Mouse (Mus musculus): Measurements from ENCODE around the gene Veph1. TPM values are rescaled to one million over a fixed set of nuclear protein-coding genes. Genes with fewer than 3 reads are reported as not detected.

Veph1 gene
- polyA plus RNA-seq, 1 experiment from 2014 or later: 0.75 TPM

DNA sequence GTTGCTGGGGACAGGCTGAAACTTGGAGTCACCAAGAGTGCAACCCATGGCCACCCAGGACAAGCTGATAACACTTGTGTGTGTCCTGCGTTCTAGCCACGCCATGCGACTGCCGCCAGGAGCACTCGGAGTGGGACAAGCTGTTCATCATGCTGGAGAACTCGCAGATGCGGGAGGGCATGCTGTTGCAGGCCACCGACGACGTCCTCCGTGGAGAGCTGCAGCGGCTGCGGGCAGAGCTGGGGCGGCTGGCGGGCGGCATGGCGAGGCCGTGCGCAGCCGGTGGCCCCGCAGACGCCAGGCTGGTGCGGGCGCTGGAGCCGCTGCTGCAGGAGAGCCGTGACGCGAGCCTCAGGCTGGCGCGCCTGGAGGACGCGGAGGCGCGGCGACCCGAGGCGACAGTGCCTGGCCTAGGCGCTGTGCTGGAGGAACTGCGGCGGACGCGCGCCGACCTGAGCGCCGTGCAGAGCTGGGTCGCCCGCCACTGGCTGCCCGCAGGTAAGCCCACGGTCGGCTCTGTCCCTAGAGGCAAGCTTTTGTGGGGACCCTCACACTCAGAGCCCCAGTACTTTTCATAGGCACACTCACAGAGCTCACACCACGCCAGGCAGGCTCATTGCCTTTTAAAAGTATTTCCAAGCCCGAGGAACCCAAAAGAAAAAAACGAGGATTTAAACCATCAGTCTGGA lies 75.9 kb downstream of the Veph1 start:
- peak overlapping the region; percentile 86 for H3K4me2 ChIP-seq
- H3K27ac ChIP-seq (ENCODE audit: poor library complexity, severe bottlenecking): peak overlapping the region; percentile 74
- H3K27me3 ChIP-seq (replicated peaks): no peaks in the 10 kb centered on the region
- peak overlapping the region; percentile 62 for H3K4me3 ChIP-seq
- peak overlapping the region; percentile 81 for H3K9ac ChIP-seq
- under 1% methylated on average over 54 of the region's 54 CpGs for WGBS
- peak; percentile 80 for ATAC-seq (ENCODE audit: insufficient number of reproducible peaks, low FRiP score)
- H3K36me3 ChIP-seq: no peaks in the 10 kb centered on the region
- no peaks in the 10 kb centered on the region for H3K9me3 ChIP-seq (replicated peaks)
- 0 out of 2 replicates have a peak, but pooled peaks cover 5% of the 10 kb centered on the region for H3K4me1 ChIP-seq (replicated peaks)

- Histone ChIP-seq H3K4me2 (peak within 1 kb of the TSS; percentile 86), H3K36me3 (no peaks in the 10 kb centered on the region), H3K4me3 (peak within 1 kb of the TSS; percentile 62), H3K9ac (peak within 1 kb of the TSS; percentile 81), H3K27me3 (replicated peaks) (no peaks in the 10 kb centered on the region), H3K4me1 (replicated peaks) (0 out of 2 replicates have a peak, but pooled peaks cover 5% of the 10 kb centered on the region), H3K9me3 (replicated peaks) (no peaks in the 10 kb centered on the region), H3K27ac (ENCODE audit: poor library complexity, severe bottlenecking) (peak within 1 kb of the TSS; percentile 74)
- ATAC-seq (ENCODE audit: insufficient number of reproducible peaks, low FRiP score): no peak
- WGBS: 4% methylated on average over 20 of the region's 20 CpGs
Observed at GRCm38 (mm10) chr3:66219655-66220191, 76.9 kb downstream of the Veph1 start, which contains the start of gene Ptx3. TSS of gene Ptx3 (plus strand) at chr3:66219910.

- Histone ChIP-seq H3K36me3 (no peaks in the 10 kb centered on the region), H3K4me1 (replicated peaks) (0 out of 2 replicates have a peak, but pooled peaks cover 5% of the 10 kb centered on the region), H3K9ac (no peak overlapping the region), H3K4me3 (no peak overlapping the region), H3K9me3 (replicated peaks) (no peaks in the 10 kb centered on the region), H3K27me3 (replicated peaks) (no peaks in the 10 kb centered on the region), H3K27ac (ENCODE audit: poor library complexity, severe bottlenecking) (no peak overlapping the region), H3K4me2 (no peak overlapping the region)
- ATAC-seq (ENCODE audit: insufficient number of reproducible peaks, low FRiP score): no peak
- WGBS: 47% methylated on average over 8 of the region's 8 CpGs
Observed at GRCm38 (mm10) chr3:66215759-66216158, 80.9 kb downstream of the Veph1 start.

GRCm38 (mm10) chr3:66213524-66213923 lies 83.1 kb downstream of the Veph1 start:
- Histone ChIP-seq H3K36me3 (no peaks in the 10 kb centered on the region), H3K9me3 (replicated peaks) (no peaks in the 10 kb centered on the region), H3K27ac (ENCODE audit: poor library complexity, severe bottlenecking) (no peak overlapping the region), H3K4me1 (replicated peaks) (no peaks in the 10 kb centered on the region), H3K4me3 (no peak overlapping the region), H3K27me3 (replicated peaks) (no peaks in the 10 kb centered on the region), H3K9ac (no peak overlapping the region), H3K4me2 (no peak overlapping the region)
- ATAC-seq (ENCODE audit: insufficient number of reproducible peaks, low FRiP score): no peak
- 89% methylated on average over 1 of the region's 1 CpGs for WGBS

DNA sequence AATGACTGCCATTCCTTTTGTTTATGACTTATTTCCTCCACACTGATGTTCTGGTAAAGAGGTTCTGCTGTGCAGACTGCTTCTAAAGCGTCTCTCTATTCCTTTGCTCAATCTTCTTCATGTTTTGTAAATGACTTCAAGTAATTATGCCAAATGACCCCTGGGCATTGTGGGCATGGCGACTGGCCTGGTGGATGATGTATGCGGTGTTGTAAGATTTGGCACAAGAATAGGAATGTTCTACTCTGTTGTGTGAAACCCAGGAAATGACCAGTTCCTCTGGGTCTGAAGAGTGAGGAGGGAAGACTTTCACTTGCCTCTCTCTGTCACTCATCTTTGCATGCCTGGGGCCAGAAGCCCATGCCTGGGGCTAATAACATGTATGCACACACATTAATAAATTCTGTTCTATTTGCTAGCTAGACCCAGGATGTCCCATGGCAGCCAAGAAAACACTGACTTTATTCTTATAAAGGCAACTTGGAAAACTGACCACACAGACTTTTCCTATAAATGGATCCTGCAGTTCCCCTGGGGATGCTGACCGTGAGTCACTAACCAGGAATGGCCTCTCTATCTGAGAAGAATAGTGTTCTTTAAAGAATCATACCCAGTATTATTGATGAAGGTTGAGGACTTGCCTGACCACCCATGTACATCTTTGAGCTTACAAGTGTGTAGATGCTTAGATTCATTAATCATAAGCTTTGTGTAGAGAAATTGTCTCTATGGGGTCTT lies 87.6 kb downstream of the Veph1 start:
- Histone ChIP-seq H3K9ac (no peak overlapping the region), H3K27ac (ENCODE audit: poor library complexity, severe bottlenecking) (no peak overlapping the region), H3K4me3 (no peak overlapping the region), H3K4me2 (no peak overlapping the region), H3K27me3 (replicated peaks) (no peaks in the 10 kb centered on the region), H3K4me1 (replicated peaks) (no peaks in the 10 kb centered on the region), H3K36me3 (no peaks in the 10 kb centered on the region), H3K9me3 (replicated peaks) (no peaks in the 10 kb centered on the region)
- WGBS: 76% methylated on average over 4 of the region's 4 CpGs
- ATAC-seq (ENCODE audit: insufficient number of reproducible peaks, low FRiP score): no peak

DNA sequence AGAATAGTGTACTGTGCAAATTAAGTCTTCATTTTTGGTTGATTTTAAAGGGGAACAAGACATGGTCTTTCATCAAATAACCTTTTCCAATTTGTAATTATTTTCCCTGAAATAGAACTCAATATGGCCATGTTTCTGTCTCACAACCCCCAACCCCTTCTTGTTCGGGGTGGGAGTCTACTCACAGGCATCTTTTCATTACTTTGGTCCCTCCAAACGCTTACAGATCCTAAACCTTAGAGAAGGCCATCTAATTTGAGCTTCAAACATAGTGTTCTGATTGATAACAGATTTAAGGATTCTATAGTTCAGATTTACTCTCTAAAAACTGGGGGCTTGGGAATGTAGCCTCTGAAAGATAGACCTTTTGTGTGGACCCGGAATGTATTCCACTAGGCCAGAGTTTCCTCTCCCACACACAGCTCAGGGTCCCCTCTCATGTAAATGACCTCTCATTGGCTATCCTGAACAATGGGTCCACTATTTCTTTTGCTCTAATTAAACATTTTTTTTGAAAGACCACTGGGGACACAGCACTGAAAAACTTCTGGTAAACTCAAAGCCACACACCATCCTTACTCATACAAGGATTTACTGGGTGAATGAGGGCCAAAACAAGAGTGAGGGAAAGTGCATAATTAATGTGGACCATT lies 102.6 kb downstream of the Veph1 start:
- WGBS: 84% methylated on average over 3 of the region's 3 CpGs
- Histone ChIP-seq H3K27ac (ENCODE audit: poor library complexity, severe bottlenecking) (no peak overlapping the region), H3K36me3 (no peaks in the 10 kb centered on the region), H3K27me3 (replicated peaks) (no peaks in the 10 kb centered on the region), H3K4me2 (no peak overlapping the region), H3K9me3 (replicated peaks) (no peaks in the 10 kb centered on the region), H3K4me1 (replicated peaks) (no peaks in the 10 kb centered on the region), H3K4me3 (no peak overlapping the region), H3K9ac (no peak overlapping the region)
- ATAC-seq (ENCODE audit: insufficient number of reproducible peaks, low FRiP score): no peak

DNA sequence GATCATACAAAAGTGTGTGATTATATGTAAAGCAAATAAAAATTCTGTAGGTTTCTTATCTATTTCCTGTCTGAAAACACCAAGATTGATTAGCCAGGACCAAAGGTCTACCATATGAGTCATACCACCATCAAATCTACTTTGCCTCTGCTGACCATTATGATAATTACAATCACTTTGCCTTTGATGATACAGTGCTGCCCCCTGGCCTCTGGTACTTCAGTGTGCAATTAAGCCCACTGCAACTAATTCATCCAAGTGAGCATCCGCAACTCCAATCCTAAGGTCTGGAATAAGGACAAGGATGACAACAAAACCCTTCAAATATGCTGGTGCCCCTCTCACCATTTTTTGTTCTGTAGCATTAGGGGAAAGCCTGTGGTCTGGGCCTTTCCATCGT lies 117.0 kb downstream of the Veph1 start:
- no peaks in the 10 kb centered on the region for H3K36me3 ChIP-seq
- no peak overlapping the region for H3K4me2 ChIP-seq
- H3K9me3 ChIP-seq (replicated peaks): no peaks in the 10 kb centered on the region
- H3K4me3 ChIP-seq: no peak overlapping the region
- no peaks in the 10 kb centered on the region for H3K27me3 ChIP-seq (replicated peaks)
- 70% methylated on average over 2 of the region's 2 CpGs for WGBS
- no peak overlapping the region for H3K9ac ChIP-seq
- H3K27ac ChIP-seq (ENCODE audit: poor library complexity, severe bottlenecking): no peak overlapping the region
- H3K4me1 ChIP-seq (replicated peaks): no peaks in the 10 kb centered on the region
- no peak for ATAC-seq (ENCODE audit: insufficient number of reproducible peaks, low FRiP score)

DNA sequence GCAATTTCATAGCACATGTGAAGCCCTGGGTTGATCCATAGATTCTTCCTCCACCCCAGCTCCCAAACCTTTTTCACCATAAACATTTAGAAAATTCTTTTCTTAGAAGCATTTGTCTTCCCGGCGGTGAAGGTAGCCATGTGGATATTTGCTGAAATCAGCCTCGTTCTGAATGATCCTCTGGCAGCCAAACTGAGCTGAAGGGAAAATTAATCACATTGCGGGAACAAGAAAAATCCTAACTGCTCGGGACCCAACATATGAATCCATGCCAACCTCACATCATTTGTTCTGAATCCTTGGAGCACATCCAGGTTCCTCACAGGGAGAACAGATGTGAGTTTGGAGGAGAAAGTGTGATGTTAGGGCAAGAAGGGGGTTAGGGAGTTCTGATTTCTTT lies 123.7 kb downstream of the Veph1 start:
- Histone ChIP-seq H3K9me3 (replicated peaks) (no peaks in the 10 kb centered on the region), H3K4me1 (replicated peaks) (no peaks in the 10 kb centered on the region), H3K27ac (ENCODE audit: poor library complexity, severe bottlenecking) (no peak overlapping the region), H3K4me3 (no peak overlapping the region), H3K9ac (no peak overlapping the region), H3K4me2 (no peak overlapping the region), H3K36me3 (no peaks in the 10 kb centered on the region), H3K27me3 (replicated peaks) (no peaks in the 10 kb centered on the region)
- WGBS: 69% methylated on average over 5 of the region's 5 CpGs
- no peak for ATAC-seq (ENCODE audit: insufficient number of reproducible peaks, low FRiP score)

DNA sequence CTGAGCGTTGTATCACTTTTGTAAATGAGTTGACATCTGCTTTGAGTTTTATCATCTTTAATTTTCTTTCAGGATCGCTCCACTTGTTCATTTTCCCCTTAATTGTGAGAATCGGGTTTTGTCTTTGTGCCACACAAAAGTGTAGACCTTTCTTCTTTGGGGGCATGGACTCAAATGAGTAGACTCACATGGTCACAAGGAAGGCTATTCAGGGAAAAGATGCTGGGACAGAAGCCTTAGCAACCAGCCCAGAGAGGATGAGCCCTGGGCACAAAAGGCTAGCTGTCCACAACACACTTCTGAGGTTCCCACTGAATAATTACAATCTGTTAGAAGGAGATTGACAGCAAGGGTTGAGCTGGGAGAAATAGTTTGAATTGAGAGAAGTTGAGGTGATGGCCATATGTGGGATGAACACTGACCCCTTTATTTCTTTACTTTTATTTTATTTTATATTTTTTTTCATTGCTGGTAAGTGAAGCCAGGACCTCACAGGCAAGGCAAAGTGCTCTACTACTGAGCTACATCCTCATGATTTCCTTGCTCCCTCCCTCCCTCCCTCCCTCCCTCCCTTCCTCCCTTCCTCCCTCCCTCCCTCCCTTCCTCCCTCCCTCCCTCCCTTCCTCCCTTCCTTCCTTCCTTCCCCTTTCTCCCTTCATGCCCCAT lies 126.6 kb downstream of the Veph1 start:
- Histone ChIP-seq H3K4me3 (no peak overlapping the region), H3K4me1 (replicated peaks) (0 out of 2 replicates have a peak, but pooled peaks cover 5% of the 10 kb centered on the region), H3K9me3 (replicated peaks) (no peaks in the 10 kb centered on the region), H3K9ac (no peak overlapping the region), H3K27ac (ENCODE audit: poor library complexity, severe bottlenecking) (no peak overlapping the region), H3K4me2 (no peak overlapping the region), H3K27me3 (replicated peaks) (no peaks in the 10 kb centered on the region), H3K36me3 (no peaks in the 10 kb centered on the region)
- 77% methylated on average over 3 of the region's 3 CpGs for WGBS
- no peak for ATAC-seq (ENCODE audit: insufficient number of reproducible peaks, low FRiP score)

DNA sequence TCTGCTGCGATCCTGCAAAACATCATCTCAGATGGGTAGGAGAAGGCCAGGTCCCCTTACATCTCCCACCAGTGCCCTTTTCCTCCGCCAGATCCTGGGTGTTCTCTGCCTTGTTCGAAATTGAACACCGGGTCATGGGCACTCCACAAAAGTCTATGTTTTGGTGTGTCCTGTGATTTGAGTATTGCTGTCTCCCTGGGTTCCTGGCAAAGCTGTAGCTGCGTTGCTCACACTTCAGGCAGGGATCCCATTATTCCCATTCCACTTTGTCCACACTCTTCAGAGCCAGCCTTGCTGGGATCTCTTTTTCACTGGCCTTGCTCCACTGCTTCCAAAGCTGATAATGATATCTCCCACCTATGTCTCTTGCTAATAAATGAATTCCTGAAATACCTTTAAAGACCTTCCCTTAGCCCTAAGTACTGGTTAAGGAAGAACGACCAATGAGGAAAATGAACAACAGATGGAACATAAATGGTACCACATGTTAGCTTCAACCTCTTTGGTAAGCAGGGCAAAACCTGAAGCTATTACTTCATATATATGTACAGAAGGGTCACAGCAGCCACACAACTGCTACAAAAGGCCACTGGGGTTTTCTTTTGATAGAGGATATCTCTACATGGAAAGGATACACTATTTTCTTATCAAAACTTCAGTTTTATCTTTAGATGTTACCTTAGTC lies 129.9 kb downstream of the Veph1 start:
- H3K9ac ChIP-seq: no peak overlapping the region
- ATAC-seq (ENCODE audit: insufficient number of reproducible peaks, low FRiP score): no peak
- H3K36me3 ChIP-seq: no peaks in the 10 kb centered on the region
- H3K4me3 ChIP-seq: no peak overlapping the region
- no peaks in the 10 kb centered on the region for H3K27me3 ChIP-seq (replicated peaks)
- 0 out of 2 replicates have a peak, but pooled peaks cover 5% of the 10 kb centered on the region for H3K4me1 ChIP-seq (replicated peaks)
- WGBS: 65% methylated on average over 6 of the region's 6 CpGs
- H3K9me3 ChIP-seq (replicated peaks): no peaks in the 10 kb centered on the region
- no peak overlapping the region for H3K4me2 ChIP-seq
- H3K27ac ChIP-seq (ENCODE audit: poor library complexity, severe bottlenecking): no peak overlapping the region

Measured in heart, embryonic 12.5 days (tissue).